Mouse (Mus musculus): ENCODE measurements around the gene Lin7a.

DNA sequence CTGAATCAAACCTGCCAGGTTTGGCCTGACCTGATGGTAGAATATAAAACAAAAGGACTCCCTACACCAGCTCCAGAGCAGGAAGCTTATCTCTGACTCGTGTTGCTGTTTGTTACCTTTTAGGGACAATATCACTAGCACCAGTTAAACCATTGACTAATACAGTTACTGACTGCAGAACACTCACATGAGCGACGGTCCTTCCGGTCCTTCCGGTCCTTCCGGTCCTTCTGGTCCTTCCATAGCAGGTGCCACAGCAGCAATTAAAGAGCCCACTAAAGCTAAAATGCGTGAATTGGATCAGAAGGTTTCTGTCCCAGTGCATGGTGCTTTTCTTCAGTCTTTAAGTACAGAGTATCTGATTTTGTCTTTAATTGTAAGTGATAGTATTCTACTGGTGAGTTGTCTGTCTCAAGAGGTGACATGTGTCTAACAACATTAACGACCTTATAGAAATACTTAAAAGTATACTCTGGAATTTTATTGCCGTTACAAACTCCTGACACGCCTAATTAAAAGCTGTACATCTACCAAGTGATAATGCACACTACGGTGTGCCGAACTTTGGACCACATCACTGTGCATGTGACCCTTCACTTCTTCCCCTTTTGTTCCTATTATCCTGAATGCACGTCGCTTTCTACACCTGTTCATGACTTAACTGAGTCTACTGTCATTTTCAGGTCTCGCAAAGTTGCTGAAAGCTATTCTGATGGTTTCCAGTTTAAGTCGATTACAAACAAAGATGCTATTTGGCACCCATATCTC is 91.7 kb downstream of the Lin7a start:
- no peak for TF ChIP-seq CTCF (IDR thresholded peaks at IDR 0.05; ENCODE audit: low read depth)
- no peak for TF ChIP-seq EP300 (IDR thresholded peaks at IDR 0.05; ENCODE audit: low read depth)

All from liver, postnatal 0 days (tissue).